Mouse (Mus musculus) E14TG2a.4 (cell line): ENCODE results near the gene Btn1a1.

Experiments
- CTCF ChIP-seq: conservative IDR thresholded peaks from 2 replicates; pipeline ENCODE4 v1.5.1; 2014; ENCODE audit warnings: low read length
- NANOG ChIP-seq: IDR thresholded peaks from 2 replicates; pipeline ENCODE4 v1.6.1; 2014; ENCODE audit warnings: borderline replicate concordance, low read length, mixed read lengths
- POU5F1 ChIP-seq: IDR thresholded peaks from 2 replicates; pipeline ENCODE4 v1.6.1; 2014; ENCODE audit warnings: low read length, borderline replicate concordance

DNA sequence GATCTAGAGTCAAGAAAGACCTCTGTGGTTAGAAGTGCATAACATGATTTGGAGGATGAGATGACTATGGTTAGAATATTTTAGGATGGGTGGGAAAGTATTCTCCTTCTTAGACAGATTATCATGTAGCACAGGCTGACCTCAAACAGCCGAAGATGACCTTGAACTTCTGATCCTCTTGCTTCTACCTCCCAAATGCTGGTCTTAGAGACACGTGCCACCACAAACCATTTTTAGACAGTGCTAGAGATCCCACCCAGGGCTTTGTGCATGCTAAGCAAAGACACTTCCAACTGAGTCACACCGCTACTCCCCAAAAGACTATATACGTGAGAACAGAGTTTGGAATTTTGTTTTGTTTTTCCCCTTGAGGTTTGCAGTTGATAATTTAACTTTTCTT, 3.6 kb downstream of the Btn1a1 start:
- TF ChIP-seq CTCF = no peak
- no peak for TF ChIP-seq POU5F1
- no peak for TF ChIP-seq NANOG
